Mouse (Mus musculus) lung, postnatal 0 days (tissue): ENCODE data around the gene Xylt1.

ENCODE experiments used
- CTCF ChIP-seq: IDR thresholded peaks from 2 replicates; pipeline ENCODE4 v1.5.1; 2016; ENCODE audit warnings: antibody characterized with exemption, mild to moderate bottlenecking
- EP300 ChIP-seq: IDR thresholded peaks from 2 replicates; pipeline ENCODE4 v1.6.1; 2016; ENCODE audit warnings: antibody characterized with exemption, mild to moderate bottlenecking, control low read depth

GRCm38 (mm10) chr7:117524430-117525214, 143.8 kb downstream of the Xylt1 start:
- no peak for TF ChIP-seq CTCF
- TF ChIP-seq EP300 = no peak
